Mouse (Mus musculus) limb, embryonic 14.5 days (tissue): Measurements from ENCODE around the gene Ccr10. TPM values are rescaled to one million over a fixed set of nuclear protein-coding genes. Genes with fewer than 3 reads are reported as not detected.

Experiments used
- ATAC-seq: fragments of 200-750 bp; cut with Nextera tagmentation; 2 replicates; pipeline ENCODE4 v1.8.0; 2017; ENCODE audit warnings: low read depth, moderate number of reproducible peaks, moderate TSS enrichment; ENCODE audit not compliant: low FRiP score
- DNase-seq: peaks from one replicate; pipeline ENCODE4 v3.0.0-alpha.2; 2015; ENCODE audit warnings: low spot score
- H3K27ac ChIP-seq: fragments of 300-500 bp; sonication (generic); replicated peaks from 2 replicates; pipeline ENCODE4 v1.5.1; 2014; ENCODE audit warnings: low read depth, mild to moderate bottlenecking, low read length, moderate library complexity, mixed read lengths
- H3K27me3 ChIP-seq: fragments of 300-500 bp; sonication (generic); 2 replicates; pipeline ENCODE4 v1.6.1; 2014; ENCODE audit warnings: low read length, mixed read lengths; ENCODE audit not compliant: control insufficient read depth, insufficient read depth
- H3K36me3 ChIP-seq: fragments of 300-500 bp; sonication (generic); 2 replicates; pipeline ENCODE4 v1.6.1; 2014; ENCODE audit warnings: mild to moderate bottlenecking, low read length, moderate library complexity, mixed read lengths; ENCODE audit not compliant: control insufficient read depth, insufficient read depth
- H3K4me1 ChIP-seq: fragments of 300-500 bp; sonication (generic); 2 replicates; pipeline ENCODE4 v1.6.1; 2014; ENCODE audit warnings: antibody characterized with exemption, low read length, mixed read lengths; ENCODE audit not compliant: control insufficient read depth, insufficient read depth
- H3K4me2 ChIP-seq: fragments of 300-500 bp; sonication (generic); replicated peaks from 2 replicates; pipeline ENCODE4 v1.6.1; 2014; ENCODE audit warnings: low read depth, mild to moderate bottlenecking, low read length, moderate library complexity; ENCODE audit not compliant: severe bottlenecking
- H3K4me3 ChIP-seq: fragments of 300-500 bp; sonication (generic); replicated peaks from 2 replicates; pipeline ENCODE4 v1.5.1; 2014; ENCODE audit warnings: low read length
- H3K9ac ChIP-seq: fragments of 300-500 bp; sonication (generic); 2 replicates; pipeline ENCODE4 v1.6.1; 2014; ENCODE audit warnings: mild to moderate bottlenecking, low read depth, low read length, moderate library complexity; ENCODE audit not compliant: severe bottlenecking
- H3K9me3 ChIP-seq: fragments of 300-500 bp; sonication (generic); 2 replicates; pipeline ENCODE4 v1.6.1; 2016; ENCODE audit warnings: low read length; ENCODE audit not compliant: control insufficient read depth
- POLR2A ChIP-seq: fragments of 200-500 bp; IDR thresholded peaks from 2 replicates; pipeline ENCODE4 v1.8.0; 2012; ENCODE audit warnings: inconsistent platforms, mild to moderate bottlenecking, moderate library complexity, borderline replicate concordance; ENCODE audit not compliant: insufficient read depth, insufficient read length; ENCODE audit errors: extremely low read depth
- WGBS: fragments of 180-500 bp; shearing (Covaris S2); extraction: QIAGEN DNeasy Blood & Tissue Kit; methylation state at CpG from one replicate; pipeline ENCODE4 v1.1.7; 2014; 5-methylcytosine and 5-hydroxymethylcytosine counted together
- polyA plus RNA-seq, 2 experiments: library from polyadenylated mRNA; depleted of rRNA in 1 of 2; stranded (reverse) in 1 of 2; unstranded in 1 of 2; fragments of >200 nt; fragmentation: Nextera tagmentation in 1 of 2; extraction: Ambion mirVana in 1 of 2; gene quantifications; 2 replicates each; pipeline versions ENCODE4 v1.2.1 to v1.2.3; 2012 to 2014

Ccr10 gene
- polyA plus RNA-seq, 2 experiments: 0.09 to 0.41 TPM

DNA sequence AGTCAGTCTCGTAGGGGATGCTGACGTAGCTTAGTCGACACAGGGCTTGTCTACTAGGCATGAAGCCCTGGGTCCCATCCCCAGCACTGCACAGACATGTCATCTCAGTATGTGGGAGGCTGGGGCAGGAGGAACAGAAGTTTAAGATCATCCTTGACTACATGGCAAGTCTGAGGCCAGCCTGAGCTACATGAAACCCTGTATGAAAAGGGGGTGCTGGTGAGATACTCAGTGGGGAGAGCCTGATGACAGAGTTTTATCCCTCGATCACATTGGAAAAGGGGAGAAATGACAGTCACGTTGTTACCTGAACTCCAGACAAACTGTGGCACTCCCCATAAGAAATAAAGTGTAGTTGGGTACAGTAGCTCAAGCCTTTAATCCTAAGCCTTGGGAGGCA, 12.3 kb upstream of the Ccr10 start:
- no peak for TF ChIP-seq POLR2A
- no peak for ATAC-seq
- no peak overlapping the region for H3K9ac ChIP-seq
- no peak overlapping the region for H3K4me3 ChIP-seq
- no peaks in the 10 kb centered on the region for H3K36me3 ChIP-seq
- no peak overlapping the region for H3K4me2 ChIP-seq
- no peak for DNase-seq
- H3K27ac ChIP-seq: no peak overlapping the region
- peaks cover 17% of the 10 kb centered on the region for H3K4me1 ChIP-seq
- no peaks in the 10 kb centered on the region for H3K27me3 ChIP-seq
- no peaks in the 10 kb centered on the region for H3K9me3 ChIP-seq
- 90% methylated on average over 5 of the region's 5 CpGs for WGBS

DNA sequence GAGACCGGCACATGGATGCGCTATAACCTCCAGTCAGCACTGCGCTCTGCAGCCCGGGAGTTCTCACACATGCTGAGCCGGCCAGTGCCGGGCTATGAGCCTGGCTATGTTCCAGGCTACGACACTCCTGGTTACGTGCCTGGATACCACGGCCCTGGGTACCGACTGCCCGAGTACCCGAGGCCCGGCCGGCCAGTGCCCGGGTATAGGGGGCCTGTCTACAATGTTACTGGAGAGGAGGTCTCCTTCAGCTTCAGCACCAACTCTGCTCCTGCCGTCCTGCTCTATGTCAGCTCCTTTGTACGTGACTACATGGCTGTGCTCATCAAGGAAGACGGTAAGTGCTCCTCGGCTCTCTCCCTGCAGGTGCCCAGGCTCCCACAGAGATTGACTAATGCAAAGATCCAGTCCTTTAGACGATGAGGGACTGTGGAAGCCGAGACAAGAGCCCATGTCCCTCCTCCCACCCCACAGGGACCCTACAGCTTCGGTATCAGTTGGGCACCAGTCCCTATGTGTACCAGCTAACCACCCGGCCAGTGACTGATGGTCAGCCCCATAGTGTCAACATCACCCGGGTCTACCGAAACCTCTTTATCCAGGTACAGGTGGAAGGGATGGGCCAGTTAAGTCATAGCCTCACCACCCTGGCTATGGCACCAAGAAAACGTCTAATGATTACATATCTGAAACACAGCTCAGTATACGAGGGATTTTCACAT, 11.4 kb upstream of the Ccr10 start:
- TF ChIP-seq POLR2A: no peak

DNA sequence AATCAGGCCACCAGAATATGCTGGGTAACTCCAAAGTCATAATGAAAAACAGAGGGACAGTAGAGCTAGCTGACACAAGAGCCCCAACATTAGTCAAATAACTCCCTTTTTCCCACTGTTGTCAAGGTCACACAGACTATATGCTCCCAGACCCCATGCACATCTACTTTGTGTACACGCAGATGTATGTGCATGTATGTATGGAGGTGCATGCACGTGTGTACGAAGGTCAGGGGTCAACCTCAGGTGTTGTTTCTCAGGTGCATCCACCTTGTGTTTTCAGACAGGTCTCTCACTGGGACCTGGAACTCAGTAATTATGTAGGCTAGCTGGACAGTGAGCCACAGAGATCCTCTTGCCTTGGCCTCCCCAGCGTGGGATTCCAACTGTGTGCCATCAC, 10.2 kb upstream of the Ccr10 start:
- DNase-seq (no peak), ATAC-seq (no peak)
- WGBS: 89% methylated on average over 4 of the region's 4 CpGs
- no peak overlapping the region for H3K4me3 ChIP-seq
- H3K27ac ChIP-seq: no peak overlapping the region
- H3K9ac ChIP-seq: no peak overlapping the region
- H3K36me3 ChIP-seq: no peaks in the 10 kb centered on the region
- TF ChIP-seq POLR2A: no peak
- H3K4me2 ChIP-seq: no peak overlapping the region
- H3K4me1 ChIP-seq: peaks cover 12% of the 10 kb centered on the region
- H3K9me3 ChIP-seq: no peaks in the 10 kb centered on the region
- no peaks in the 10 kb centered on the region for H3K27me3 ChIP-seq

More for the DNA sequence above, 11.4 kb upstream of the Ccr10 start:
- H3K9me3 ChIP-seq: no peaks in the 10 kb centered on the region
- DNase-seq (no peak), ATAC-seq (no peak)
- H3K27ac ChIP-seq: no peak overlapping the region
- H3K9ac ChIP-seq: no peak overlapping the region
- 88% methylated on average over 27 of the region's 27 CpGs for WGBS
- no peak overlapping the region for H3K4me2 ChIP-seq
- no peaks in the 10 kb centered on the region for H3K27me3 ChIP-seq
- H3K36me3 ChIP-seq: no peaks in the 10 kb centered on the region
- H3K4me3 ChIP-seq: no peak overlapping the region
- peaks cover 17% of the 10 kb centered on the region for H3K4me1 ChIP-seq

DNA sequence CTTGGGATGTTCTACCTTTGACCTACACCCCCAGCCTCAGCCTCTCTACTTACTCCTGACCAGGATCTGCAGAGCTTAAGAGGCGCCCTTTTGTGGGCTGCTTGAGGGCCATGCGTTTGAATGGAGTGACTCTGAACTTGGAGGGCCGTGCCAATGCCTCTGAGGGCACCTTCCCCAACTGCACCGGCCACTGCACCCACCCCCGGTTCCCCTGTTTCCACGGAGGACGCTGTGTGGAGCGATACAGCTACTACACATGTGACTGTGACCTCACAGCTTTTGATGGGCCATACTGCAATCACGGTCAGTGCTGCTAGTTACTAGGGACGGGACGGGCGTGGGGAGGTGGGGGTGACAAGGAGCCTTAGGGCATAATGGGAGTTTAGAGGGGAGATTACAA, 9.7 kb upstream of the Ccr10 start:
- Histone ChIP-seq H3K4me2 (no peak overlapping the region), H3K9ac (no peak overlapping the region), H3K27me3 (no peaks in the 10 kb centered on the region), H3K9me3 (no peaks in the 10 kb centered on the region), H3K27ac (no peak overlapping the region), H3K4me1 (peaks cover 9% of the 10 kb centered on the region), H3K4me3 (no peak overlapping the region), H3K36me3 (no peaks in the 10 kb centered on the region)
- no peak for TF ChIP-seq POLR2A
- WGBS: 76% methylated on average over 12 of the region's 12 CpGs
- ATAC-seq (no peak), DNase-seq (no peak)

DNA sequence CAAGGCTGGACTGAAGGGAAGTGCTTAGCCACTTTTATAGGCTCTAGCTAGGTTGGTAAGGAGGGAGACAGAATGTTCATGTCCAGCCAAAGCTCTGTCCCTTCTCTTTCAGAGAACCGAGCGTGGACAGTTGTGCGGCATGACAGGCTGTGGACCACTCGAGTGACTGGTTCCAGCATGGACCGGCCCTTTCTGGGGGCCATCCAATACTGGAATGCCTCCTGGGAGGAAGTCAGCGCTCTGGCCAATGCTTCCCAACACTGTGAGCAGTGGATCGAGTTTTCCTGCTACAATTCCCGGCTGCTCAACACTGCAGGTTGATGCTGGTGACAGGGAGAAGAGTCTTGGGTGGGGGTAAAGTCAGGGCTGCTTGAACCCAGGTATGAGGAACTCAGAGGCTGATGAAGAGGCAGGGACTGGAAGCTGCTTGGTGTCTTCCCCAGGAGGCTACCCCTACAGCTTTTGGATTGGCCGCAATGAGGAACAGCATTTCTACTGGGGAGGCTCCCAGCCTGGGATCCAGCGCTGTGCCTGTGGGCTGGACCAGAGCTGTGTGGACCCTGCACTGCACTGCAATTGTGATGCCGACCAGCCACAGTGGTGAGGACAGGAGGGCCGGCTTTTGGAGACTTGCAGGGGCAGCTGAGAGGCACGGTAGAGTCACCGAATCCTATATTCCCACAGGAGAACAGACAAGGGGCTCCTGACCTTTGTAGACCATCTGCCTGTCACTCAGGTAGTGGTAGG, 7.7 kb upstream of the Ccr10 start:
- Histone ChIP-seq H3K27me3 (peaks cover 8% of the 10 kb centered on the region), H3K36me3 (no peaks in the 10 kb centered on the region), H3K4me1 (no peaks in the 10 kb centered on the region), H3K27ac (no peak overlapping the region), H3K4me3 (no peak overlapping the region), H3K9ac (no peak overlapping the region; the same call in 1 of the 2 replicates), H3K9me3 (no peaks in the 10 kb centered on the region), H3K4me2 (no peak overlapping the region)
- ATAC-seq (no peak), DNase-seq (no peak)
- TF ChIP-seq POLR2A: no peak
- 79% methylated on average over 14 of the region's 14 CpGs for WGBS
